Mouse (Mus musculus) CH12F3 (cell line): ENCODE measurements around the gene Vmn2r71.

Experiments used
- in situ Hi-C: fragments of 300-500 bp; cut with MboI; formaldehyde crosslinking; loops from 2 replicates; pipeline ENCODE4 v1.14.3; 2020; ENCODE audit warnings: low sequenced_read_pairs

Vmn2r71 gene

GRCm38 (mm10) chr7:85562787-85563186, at the start of gene Vmn2r71:
TSS of gene Vmn2r71 (plus strand) at chr7:85563087.
- in situ Hi-C loops, result no loop called here

- in situ Hi-C loops, result no loop called here
Observed at GRCm38 (mm10) chr7:85542108-85542507, 20.8 kb upstream of the Vmn2r71 start.

GRCm38 (mm10) chr7:85543118-85543517, 19.8 kb upstream of the Vmn2r71 start:
- in situ Hi-C loops, result no loop called here

- in situ Hi-C loops, result no loop called here
Observed at GRCm38 (mm10) chr7:85569092-85569491, 6.2 kb downstream of the Vmn2r71 start, which contains the start of gene Vmn2r70. TSS of gene Vmn2r70 (minus strand) at chr7:85569192.
